Mouse (Mus musculus) C2C12 (cell line): Measurements from ENCODE around the gene Aff3. TPM values are rescaled to one million over a fixed set of nuclear protein-coding genes. Genes with fewer than 3 reads are reported as not detected.

ENCODE experiments used
- H3K27me3 ChIP-seq: one replicate; pipeline ENCODE4 v1.6.1; 2011; ENCODE audit not compliant: control insufficient read depth, insufficient read depth, insufficient read length
- H3K36me3 ChIP-seq: one replicate; pipeline ENCODE4 v1.6.1; 2011; ENCODE audit not compliant: control insufficient read depth, insufficient read depth
- H3K4me3 ChIP-seq: one replicate; pipeline ENCODE4 v1.5.1; 2011; ENCODE audit warnings: mild to moderate bottlenecking, control low read depth; ENCODE audit not compliant: poor library complexity, insufficient read depth, severe bottlenecking
- H3K79me2 ChIP-seq: one replicate; pipeline ENCODE4 v1.6.1; 2011; ENCODE audit not compliant: control insufficient read depth, insufficient read depth
- H3K79me3 ChIP-seq: one replicate; pipeline ENCODE4 v1.6.1; 2011; ENCODE audit warnings: low read depth, control low read depth
- H3ac ChIP-seq: one replicate; pipeline ENCODE3; 2011; ENCODE audit warnings: low read depth; ENCODE audit not compliant: control insufficient read depth, insufficient read length
- CEBPB ChIP-seq: IDR thresholded peaks from one replicate; pipeline ENCODE4 v1.6.1; 2011; ENCODE audit warnings: low read depth, mild to moderate bottlenecking, control low read depth, moderate library complexity
- CTCF ChIP-seq: IDR thresholded peaks from one replicate; pipeline ENCODE4 v1.5.1; 2011; ENCODE audit not compliant: control insufficient read depth, insufficient read depth, insufficient read length
- FOSL1 ChIP-seq: IDR thresholded peaks from one replicate; pipeline ENCODE4 v1.8.0; 2011; ENCODE audit warnings: mild to moderate bottlenecking, low read length; ENCODE audit not compliant: poor library complexity, insufficient read depth, severe bottlenecking
- MAX ChIP-seq: IDR thresholded peaks from one replicate; pipeline ENCODE4 v1.6.1; 2011; ENCODE audit warnings: mild to moderate bottlenecking, control low read depth
- MYOD1 ChIP-seq: IDR thresholded peaks from one replicate; pipeline ENCODE4 v1.6.1; 2011; ENCODE audit warnings: low read depth; ENCODE audit not compliant: control insufficient read depth, insufficient read length
- MYOG ChIP-seq: IDR thresholded peaks from one replicate; pipeline ENCODE4 v1.6.1; 2011; ENCODE audit not compliant: control insufficient read depth, insufficient read length; ENCODE audit errors: extremely low read depth
- USF1 ChIP-seq: IDR thresholded peaks from one replicate; pipeline ENCODE4 v1.6.1; 2011; ENCODE audit warnings: low read depth, mild to moderate bottlenecking, control low read depth, moderate library complexity
- polyA plus RNA-seq: library from polyadenylated mRNA; unstranded; fragments of >200 nt; fragmentation: generic; extraction: Trizol; gene quantifications from one replicate; pipeline ENCODE4 v1.2.1, GENCODE M21; 2012; ENCODE audit warnings: missing spikeins

The Aff3 gene
- polyA plus RNA-seq, 1 experiment: not detected

GRCm38 (mm10) chr1:38334206-38334605 lies 330.5 kb downstream of the Aff3 start:
- Histone ChIP-seq H3K36me3 (no peaks in the 10 kb centered on the region), H3K79me3 (no peaks in the 10 kb centered on the region), H3K79me2 (no peaks in the 10 kb centered on the region), H3K27me3 (peaks cover 3% of the 10 kb centered on the region), H3K4me3 (no peak overlapping the region), H3ac (no peak overlapping the region)
- no peak for TF ChIP-seq CEBPB
- TF ChIP-seq USF1: no peak

- H3K79me2 ChIP-seq: no peaks in the 10 kb centered on the region
- no peak overlapping the region for H3ac ChIP-seq
- H3K4me3 ChIP-seq: no peak overlapping the region
- H3K79me3 ChIP-seq: no peaks in the 10 kb centered on the region
- TF ChIP-seq MAX: no peak
- TF ChIP-seq MYOD1: no peak
- TF ChIP-seq FOSL1: no peak
- no peak for TF ChIP-seq CTCF
- TF ChIP-seq MYOG: no peak
- no peak for TF ChIP-seq CEBPB
- no peak for TF ChIP-seq USF1
- peaks cover 3% of the 10 kb centered on the region for H3K27me3 ChIP-seq
- H3K36me3 ChIP-seq: no peaks in the 10 kb centered on the region
These were observed 331.8 kb downstream of the Aff3 start for GRCm38 (mm10) chr1:38332919-38333318.

GRCm38 (mm10) chr1:38324206-38324605 lies 340.5 kb downstream of the Aff3 start:
- no peaks in the 10 kb centered on the region for H3K79me2 ChIP-seq
- no peak overlapping the region for H3K4me3 ChIP-seq
- TF ChIP-seq CEBPB (no peak), MYOD1 (no peak), MAX (no peak), MYOG (no peak), USF1 (no peak), FOSL1 (no peak), CTCF (no peak)
- peaks cover 4% of the 10 kb centered on the region for H3K27me3 ChIP-seq
- H3K36me3 ChIP-seq: no peaks in the 10 kb centered on the region
- no peak overlapping the region for H3ac ChIP-seq
- H3K79me3 ChIP-seq: no peaks in the 10 kb centered on the region

GRCm38 (mm10) chr1:38321861-38322260 lies 342.9 kb downstream of the Aff3 start:
- Histone ChIP-seq H3K27me3 (peaks cover 4% of the 10 kb centered on the region), H3K36me3 (no peaks in the 10 kb centered on the region), H3K79me3 (no peaks in the 10 kb centered on the region), H3K4me3 (no peak overlapping the region), H3K79me2 (no peaks in the 10 kb centered on the region), H3ac (no peak overlapping the region)
- TF ChIP-seq MYOD1 (no peak), CTCF (no peak), MYOG (no peak), USF1 (no peak), CEBPB (no peak), FOSL1 (no peak), MAX (no peak)

- no peak overlapping the region for H3ac ChIP-seq
- no peaks in the 10 kb centered on the region for H3K36me3 ChIP-seq
- no peaks in the 10 kb centered on the region for H3K79me2 ChIP-seq
- TF ChIP-seq MAX: no peak
- no peak for TF ChIP-seq MYOD1
- no peak for TF ChIP-seq USF1
- TF ChIP-seq CEBPB: no peak
- TF ChIP-seq FOSL1: no peak
- TF ChIP-seq CTCF: no peak
- TF ChIP-seq MYOG: no peak
- H3K4me3 ChIP-seq: no peak overlapping the region
- H3K79me3 ChIP-seq: no peaks in the 10 kb centered on the region
- peaks cover 4% of the 10 kb centered on the region for H3K27me3 ChIP-seq
These were observed 343.8 kb downstream of the Aff3 start for GRCm38 (mm10) chr1:38320971-38321305.

GRCm38 (mm10) chr1:38320126-38320970 lies 344.4 kb downstream of the Aff3 start:
- H3ac ChIP-seq: no peak overlapping the region

More at GRCm38 (mm10) chr1:38320126-38320970, 344.4 kb downstream of the Aff3 start:
- Histone ChIP-seq H3K79me2 (no peaks in the 10 kb centered on the region), H3K27me3 (peaks cover 4% of the 10 kb centered on the region), H3K79me3 (no peaks in the 10 kb centered on the region), H3K36me3 (no peaks in the 10 kb centered on the region), H3K4me3 (no peak overlapping the region)
- TF ChIP-seq MYOG (no peak), MYOD1 (no peak), USF1 (no peak), CTCF (no peak), CEBPB (no peak), MAX (no peak), FOSL1 (no peak)
